Mouse (Mus musculus) neural tube, embryonic 11.5 days (tissue): ENCODE data around the gene Nr5a2. TPM values are rescaled to one million over a fixed set of nuclear protein-coding genes. Genes with fewer than 3 reads are reported as not detected.

Experiments used
- ATAC-seq: fragments of 200-750 bp; cut with Nextera tagmentation; 2 replicates; pipeline ENCODE4 v1.8.0; 2017; ENCODE audit warnings: moderate number of reproducible peaks, mild to moderate bottlenecking, moderate TSS enrichment, moderate library complexity; ENCODE audit not compliant: insufficient read depth, low FRiP score, low TSS enrichment
- DNase-seq: peaks from one replicate; pipeline ENCODE4 v3.0.0-alpha.2; 2015; ENCODE audit warnings: low spot score
- H3K27ac ChIP-seq: fragments of 300-500 bp; sonication (generic); 2 replicates; pipeline ENCODE4 v1.5.1; 2014; ENCODE audit warnings: low read depth, mild to moderate bottlenecking, low read length
- H3K27me3 ChIP-seq: fragments of 300-500 bp; sonication (generic); 2 replicates; pipeline ENCODE4 v1.6.1; 2014; ENCODE audit warnings: mild to moderate bottlenecking, low read length, mixed read lengths; ENCODE audit not compliant: control insufficient read depth, insufficient read depth
- H3K36me3 ChIP-seq: fragments of 300-500 bp; sonication (generic); 2 replicates; pipeline ENCODE4 v1.6.1; 2014; ENCODE audit warnings: mild to moderate bottlenecking, low read length, moderate library complexity, mixed read lengths; ENCODE audit not compliant: control insufficient read depth, insufficient read depth
- H3K4me1 ChIP-seq: fragments of 300-500 bp; sonication (generic); 2 replicates; pipeline ENCODE4 v1.6.1; 2014; ENCODE audit warnings: low read length, mixed read lengths; ENCODE audit not compliant: control insufficient read depth, insufficient read depth
- H3K4me2 ChIP-seq: fragments of 300-500 bp; sonication (generic); 2 replicates; pipeline ENCODE4 v1.6.1; 2014; ENCODE audit warnings: low read depth, mild to moderate bottlenecking, moderate library complexity
- H3K4me3 ChIP-seq: fragments of 300-500 bp; sonication (generic); 2 replicates; pipeline ENCODE4 v1.5.1; 2014; ENCODE audit warnings: low read depth, low read length
- H3K9ac ChIP-seq: fragments of 300-500 bp; sonication (generic); 2 replicates; pipeline ENCODE4 v1.6.1; 2014; ENCODE audit warnings: mild to moderate bottlenecking, low read length
- H3K9me3 ChIP-seq: fragments of 300-500 bp; sonication (generic); 2 replicates; pipeline ENCODE4 v1.6.1; 2016; ENCODE audit warnings: low read length; ENCODE audit not compliant: control insufficient read depth
- WGBS: fragments of 180-500 bp; shearing (Covaris S2); extraction: QIAGEN DNeasy Blood & Tissue Kit; methylation state at CpG from one replicate; pipeline ENCODE4 v1.1.7; 2014; 5-methylcytosine and 5-hydroxymethylcytosine counted together
- polyA plus RNA-seq: library from polyadenylated mRNA; unstranded; fragments of >200 nt; fragmentation: Nextera tagmentation; extraction: Ambion mirVana; gene quantifications from 2 replicates; pipeline ENCODE4 v1.2.1, GENCODE M21; 2014

Gene Nr5a2
- polyA plus RNA-seq, 1 experiment from 2014 or later = 0.57 TPM

DNA sequence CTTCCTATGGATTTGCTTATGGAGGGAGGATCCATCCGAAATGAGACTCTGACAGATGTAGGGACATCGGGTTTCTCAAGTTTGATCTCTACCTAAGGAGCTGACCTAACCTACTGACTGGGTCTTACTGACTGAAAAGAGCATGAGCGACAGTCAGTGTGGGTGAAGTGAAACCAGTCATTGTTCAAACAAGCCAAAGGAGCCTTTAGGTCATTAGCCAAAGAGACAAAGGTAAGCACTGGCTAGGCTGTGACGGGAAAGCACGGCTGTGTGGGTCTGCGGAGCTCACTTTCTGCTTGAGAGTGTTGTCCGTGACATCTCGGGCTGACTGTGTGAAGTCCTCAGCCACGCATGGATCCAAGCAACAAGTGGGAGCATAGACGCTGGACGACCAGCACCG lies 50.1 kb downstream of the Nr5a2 start:
- no peak overlapping the region for H3K4me3 ChIP-seq
- H3K9ac ChIP-seq = no peak overlapping the region
- no peaks in the 10 kb centered on the region for H3K4me1 ChIP-seq
- H3K27me3 ChIP-seq = no peaks in the 10 kb centered on the region
- H3K36me3 ChIP-seq = no peaks in the 10 kb centered on the region
- no peak overlapping the region for H3K27ac ChIP-seq
- H3K9me3 ChIP-seq = no peaks in the 10 kb centered on the region
- WGBS = 88% methylated on average over 12 of the region's 12 CpGs
- no peak for DNase-seq
- H3K4me2 ChIP-seq = no peak overlapping the region
- ATAC-seq = no peak

- no peaks in the 10 kb centered on the region for H3K27me3 ChIP-seq
- WGBS = 87% methylated on average over 6 of the region's 6 CpGs
- no peaks in the 10 kb centered on the region for H3K9me3 ChIP-seq
- H3K4me2 ChIP-seq = no peak overlapping the region
- no peaks in the 10 kb centered on the region for H3K36me3 ChIP-seq
- DNase-seq (no peak), ATAC-seq (no peak)
- H3K9ac ChIP-seq = no peak overlapping the region
- H3K4me3 ChIP-seq = no peak overlapping the region
- H3K4me1 ChIP-seq = no peaks in the 10 kb centered on the region
- no peak overlapping the region for H3K27ac ChIP-seq
Measured at GRCm38 (mm10) chr1:136909494-136910037, 50.7 kb downstream of the Nr5a2 start.

DNA sequence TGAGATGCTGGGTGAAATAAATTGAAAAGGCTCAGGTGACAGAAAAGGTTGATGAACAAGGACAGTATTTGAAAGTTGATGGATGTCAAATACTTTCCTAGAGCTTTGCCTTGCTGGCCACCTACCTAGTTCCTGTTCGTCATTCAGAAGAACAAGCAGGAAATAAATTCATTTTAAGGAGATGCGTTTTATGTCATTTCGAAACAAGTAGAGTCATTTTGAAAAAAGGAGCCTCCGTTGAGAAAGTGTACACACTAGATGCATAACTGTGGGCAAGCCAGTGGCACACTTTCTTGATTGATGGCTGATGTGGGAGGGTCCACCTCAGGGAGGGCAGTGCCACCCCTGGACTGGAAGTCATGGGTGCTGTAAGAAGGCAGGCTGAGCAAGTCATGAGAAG lies 62.1 kb downstream of the Nr5a2 start:
- no peaks in the 10 kb centered on the region; the same call in 1 of the 2 replicates for H3K9me3 ChIP-seq
- H3K9ac ChIP-seq = no peak overlapping the region
- H3K27me3 ChIP-seq = no peaks in the 10 kb centered on the region
- no peaks in the 10 kb centered on the region for H3K36me3 ChIP-seq
- no peak overlapping the region for H3K4me3 ChIP-seq
- no peak overlapping the region for H3K4me2 ChIP-seq
- no peaks in the 10 kb centered on the region for H3K4me1 ChIP-seq
- whole genome bisulfite sequencing = 97% methylated on average over 4 of the region's 4 CpGs
- DNase-seq (no peak), ATAC-seq (no peak)
- no peak overlapping the region for H3K27ac ChIP-seq

DNA sequence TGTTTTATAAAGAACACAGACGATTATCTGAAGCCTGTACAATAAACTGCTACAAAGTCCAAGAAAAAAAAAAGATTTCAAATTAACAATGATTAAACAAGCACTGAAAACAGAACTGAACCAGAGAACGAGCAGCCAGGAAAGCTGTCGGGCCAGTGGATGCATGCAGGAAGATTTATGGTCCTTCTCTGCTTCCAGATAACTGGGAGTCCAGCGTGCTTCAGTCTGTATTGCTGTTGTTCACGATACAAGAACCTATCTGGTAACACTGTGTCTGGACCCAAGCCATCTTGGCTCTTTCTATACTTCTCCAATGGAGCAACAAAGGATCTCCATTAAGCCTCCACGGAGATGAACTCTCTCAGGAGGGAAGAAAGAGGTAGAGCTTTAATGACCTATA lies 63.9 kb downstream of the Nr5a2 start:
- H3K4me2 ChIP-seq = no peak overlapping the region
- no peak overlapping the region for H3K4me3 ChIP-seq
- ATAC-seq (no peak), DNase-seq (no peak)
- H3K4me1 ChIP-seq = no peaks in the 10 kb centered on the region
- H3K36me3 ChIP-seq = no peaks in the 10 kb centered on the region
- 52% methylated on average over 6 of the region's 6 CpGs for WGBS
- no peaks in the 10 kb centered on the region for H3K27me3 ChIP-seq
- H3K27ac ChIP-seq = no peak overlapping the region
- H3K9ac ChIP-seq = no peak overlapping the region
- H3K9me3 ChIP-seq = no peaks in the 10 kb centered on the region; the same call in 1 of the 2 replicates

DNA sequence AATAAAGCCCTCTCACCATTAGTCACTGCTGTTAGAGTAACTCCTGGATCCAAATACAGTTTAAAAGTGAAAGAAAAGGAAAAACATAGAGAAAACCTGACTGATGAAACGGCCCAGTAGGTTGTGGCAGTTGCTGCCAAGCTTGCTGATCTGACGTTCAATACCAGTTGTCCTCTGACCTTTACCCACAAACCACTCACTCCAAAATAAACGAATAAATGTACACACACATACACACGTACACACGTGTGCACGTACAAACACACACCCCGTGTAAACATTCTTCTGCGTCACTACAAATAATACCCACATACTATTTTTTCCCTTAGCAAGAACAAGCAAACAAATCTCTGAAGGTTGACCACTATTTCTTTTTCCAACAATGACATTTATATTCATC lies 64.4 kb downstream of the Nr5a2 start:
- no peaks in the 10 kb centered on the region for H3K9me3 ChIP-seq
- no peaks in the 10 kb centered on the region for H3K36me3 ChIP-seq
- H3K27me3 ChIP-seq = no peaks in the 10 kb centered on the region
- no peak overlapping the region for H3K4me3 ChIP-seq
- WGBS = 87% methylated on average over 8 of the region's 8 CpGs
- H3K4me1 ChIP-seq = no peaks in the 10 kb centered on the region
- ATAC-seq (no peak), DNase-seq (no peak)
- no peak overlapping the region for H3K9ac ChIP-seq
- no peak overlapping the region for H3K27ac ChIP-seq
- no peak overlapping the region for H3K4me2 ChIP-seq

GRCm38 (mm10) chr1:136894753-136895152 lies 65.5 kb downstream of the Nr5a2 start:
- no peaks in the 10 kb centered on the region for H3K9me3 ChIP-seq
- WGBS = 59% methylated on average over 2 of the region's 2 CpGs
- H3K36me3 ChIP-seq = no peaks in the 10 kb centered on the region
- H3K4me2 ChIP-seq = no peak overlapping the region
- no peak overlapping the region for H3K4me3 ChIP-seq
- no peak overlapping the region for H3K9ac ChIP-seq
- H3K27ac ChIP-seq = no peak overlapping the region
- H3K4me1 ChIP-seq = no peaks in the 10 kb centered on the region
- DNase-seq = no peak
- ATAC-seq = no peak
- H3K27me3 ChIP-seq = no peaks in the 10 kb centered on the region

DNA sequence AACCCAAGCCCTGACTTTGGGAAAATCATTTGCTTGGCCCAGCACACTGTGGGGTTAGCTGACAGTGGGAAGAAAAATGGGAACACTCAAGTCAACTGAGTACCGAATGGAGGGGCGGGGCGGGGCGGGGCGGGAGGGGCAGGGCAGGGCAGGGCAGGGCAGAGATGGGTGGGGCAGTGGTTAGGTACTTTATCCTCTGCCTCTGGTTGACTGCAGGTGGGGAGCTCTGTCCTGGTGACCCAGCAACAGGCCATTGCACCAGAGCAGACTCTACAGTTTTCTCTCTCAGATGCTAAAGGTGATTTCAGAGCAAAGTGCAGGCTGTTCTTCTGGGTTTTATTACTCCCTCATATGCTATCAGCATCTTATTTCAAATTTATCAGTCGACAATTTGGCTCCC lies 67.1 kb downstream of the Nr5a2 start:
- Histone ChIP-seq H3K27me3 (no peaks in the 10 kb centered on the region), H3K4me2 (no peak overlapping the region), H3K9ac (no peak overlapping the region), H3K27ac (no peak overlapping the region), H3K36me3 (no peaks in the 10 kb centered on the region), H3K9me3 (no peaks in the 10 kb centered on the region), H3K4me1 (no peaks in the 10 kb centered on the region), H3K4me3 (no peak overlapping the region)
- ATAC-seq = no peak
- WGBS = 79% methylated on average over 5 of the region's 6 CpGs
- no peak for DNase-seq

GRCm38 (mm10) chr1:136890439-136890838 lies 69.8 kb downstream of the Nr5a2 start:
- Histone ChIP-seq H3K4me3 (no peak overlapping the region), H3K4me1 (no peaks in the 10 kb centered on the region), H3K4me2 (no peak overlapping the region), H3K27ac (no peak overlapping the region), H3K9me3 (no peaks in the 10 kb centered on the region), H3K27me3 (no peaks in the 10 kb centered on the region), H3K9ac (no peak overlapping the region), H3K36me3 (no peaks in the 10 kb centered on the region)
- WGBS = 76% methylated on average over 7 of the region's 7 CpGs
- no peak for DNase-seq
- ATAC-seq = no peak

- H3K4me1 ChIP-seq = no peaks in the 10 kb centered on the region
- ATAC-seq (no peak), DNase-seq (no peak)
- no peaks in the 10 kb centered on the region for H3K36me3 ChIP-seq
- H3K9me3 ChIP-seq = no peaks in the 10 kb centered on the region
- H3K9ac ChIP-seq = no peak overlapping the region
- no peak overlapping the region for H3K4me3 ChIP-seq
- H3K4me2 ChIP-seq = no peak overlapping the region
- H3K27me3 ChIP-seq = no peaks in the 10 kb centered on the region
- WGBS = 42% methylated on average over 6 of the region's 6 CpGs
- no peak overlapping the region for H3K27ac ChIP-seq
Measured at GRCm38 (mm10) chr1:136888704-136889103, 71.5 kb downstream of the Nr5a2 start.
